Mouse (Mus musculus): Measurements from ENCODE around the gene Rho.

Rho gene

DNA sequence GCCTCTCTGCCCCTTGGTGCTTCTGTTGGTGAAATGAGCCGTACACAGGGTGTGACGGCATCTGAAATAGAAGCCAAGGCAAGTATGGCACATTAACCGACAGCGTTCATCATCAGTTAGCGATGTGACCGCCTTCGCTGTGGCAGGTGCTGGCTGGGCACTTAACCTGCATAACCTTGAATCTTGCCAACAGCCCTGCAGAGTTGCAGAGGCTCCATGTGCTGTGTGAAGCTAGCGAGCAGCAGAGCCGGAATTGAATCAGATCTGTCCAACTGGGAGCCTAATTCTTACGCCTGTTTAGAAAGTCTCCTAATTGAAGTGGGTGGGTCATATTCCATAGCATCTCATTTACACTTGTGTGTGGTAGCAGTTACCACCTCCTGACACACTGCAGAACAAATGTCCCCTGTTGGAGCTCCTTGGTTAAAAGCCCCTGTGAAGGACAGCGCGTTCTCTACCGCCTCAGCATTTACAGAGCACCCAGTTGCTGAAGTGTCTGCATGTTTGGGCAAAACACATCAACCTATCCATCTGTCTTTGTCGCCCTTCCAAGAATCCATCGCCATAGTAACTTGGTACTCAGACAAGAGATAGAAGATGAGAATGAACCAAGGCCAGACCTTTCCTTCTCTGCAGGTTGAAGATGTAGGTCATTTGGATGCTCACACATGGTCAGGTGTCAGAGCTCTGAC lies 16.9 kb upstream of the Rho start:
- no peak for DNase-seq (ENCODE audit: extremely low read depth, low read depth, low spot score)

DNA sequence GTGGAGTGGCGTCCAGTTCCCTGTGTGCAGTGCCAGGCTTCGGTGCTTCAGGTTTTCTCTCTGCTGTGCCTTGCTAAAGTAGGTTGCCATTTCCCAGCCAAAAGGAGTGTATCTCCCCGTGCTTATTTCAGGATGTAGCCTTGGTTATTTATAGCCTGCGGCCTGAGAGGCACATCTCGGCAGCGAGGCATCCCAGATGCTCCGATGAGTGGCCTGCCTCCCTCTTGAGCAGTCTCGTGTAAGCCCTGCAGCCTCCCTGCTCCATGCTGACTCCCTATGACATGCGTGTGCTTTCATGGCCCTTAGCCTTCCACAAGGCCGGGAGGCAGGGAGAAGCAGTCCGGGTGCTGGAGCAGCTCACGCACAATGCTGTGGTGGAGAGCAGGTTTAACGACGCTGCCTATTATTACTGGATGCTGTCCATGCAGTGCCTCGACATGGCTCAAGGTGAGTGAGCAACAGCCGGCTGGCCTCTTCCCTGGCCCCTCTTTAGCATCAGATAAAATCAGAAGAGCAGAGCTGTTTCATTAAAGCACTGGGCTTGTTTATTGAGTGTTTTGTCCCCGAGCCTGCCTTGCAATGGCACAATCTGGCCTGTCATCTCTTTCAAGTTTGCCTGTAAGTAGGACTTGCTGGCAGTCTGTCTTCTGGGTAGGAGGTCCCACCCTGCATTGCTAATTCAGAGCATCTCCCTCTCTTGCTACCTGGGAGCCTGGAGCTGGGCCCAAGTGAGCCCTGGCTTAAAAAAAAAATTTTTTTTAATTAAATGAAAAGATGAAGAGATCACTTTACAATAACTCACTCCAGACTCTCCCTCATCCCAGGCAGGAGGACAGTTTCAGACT lies 15.7 kb upstream of the Rho start:
- no peak for DNase-seq (ENCODE audit: extremely low read depth, low read depth, low spot score)

GRCm38 (mm10) chr6:115916611-115917010 lies 14.9 kb upstream of the Rho start:
- no peak for DNase-seq (ENCODE audit: extremely low read depth, low read depth, low spot score)

- DNase-seq (ENCODE audit: extremely low read depth, low read depth, low spot score), result no peak
Observed at GRCm38 (mm10) chr6:115918615-115919014, 12.9 kb upstream of the Rho start.

GRCm38 (mm10) chr6:115919876-115920275 lies 11.7 kb upstream of the Rho start:
- DNase-seq (ENCODE audit: extremely low read depth, low read depth, low spot score), result no peak

DNA sequence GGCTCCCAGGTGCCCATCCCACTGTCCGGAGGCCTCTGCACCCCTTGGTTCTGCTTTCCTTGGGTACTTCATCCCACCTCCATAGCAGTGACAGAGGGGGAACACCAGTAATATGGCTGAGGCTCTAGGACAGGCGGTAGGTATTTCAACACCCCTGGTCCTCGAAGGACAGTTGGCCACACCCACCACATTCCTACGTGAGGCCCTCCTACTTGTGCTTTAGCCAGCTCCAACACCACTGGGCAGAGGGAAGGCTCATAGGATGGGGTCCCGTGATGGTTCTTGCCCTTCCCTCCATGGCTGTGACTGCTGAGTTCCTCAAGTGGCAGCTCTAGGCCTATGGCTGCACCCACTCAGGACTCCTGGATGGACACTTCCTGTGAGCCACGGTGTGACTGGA lies 6.7 kb upstream of the Rho start:
- DNase-seq (ENCODE audit: extremely low read depth, low read depth, low spot score), result no peak

DNA sequence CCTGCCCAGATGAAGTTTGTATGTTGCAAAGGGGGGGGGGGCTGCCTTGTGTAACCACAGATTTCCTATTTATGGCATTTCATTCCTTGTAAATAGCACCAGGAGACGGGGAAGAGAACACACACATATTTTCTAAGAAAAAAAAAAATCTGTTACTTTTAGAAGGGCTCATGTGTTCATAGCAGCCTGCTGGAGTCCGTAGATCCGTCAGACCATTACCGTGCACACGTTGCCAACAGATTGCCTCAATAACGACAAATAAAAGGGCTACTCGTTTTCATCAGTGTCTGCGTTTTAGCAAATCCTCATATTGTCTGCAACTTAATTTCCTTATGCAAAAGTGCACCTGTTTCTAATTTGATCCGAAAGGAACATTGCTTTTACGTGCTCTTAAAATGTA lies 5.1 kb upstream of the Rho start:
- no peak for DNase-seq (ENCODE audit: extremely low read depth, low read depth, low spot score)

- no peak for DNase-seq (ENCODE audit: extremely low read depth, low read depth, low spot score)
Observed at GRCm38 (mm10) chr6:115927292-115928242, 4.0 kb upstream of the Rho start.

DNA sequence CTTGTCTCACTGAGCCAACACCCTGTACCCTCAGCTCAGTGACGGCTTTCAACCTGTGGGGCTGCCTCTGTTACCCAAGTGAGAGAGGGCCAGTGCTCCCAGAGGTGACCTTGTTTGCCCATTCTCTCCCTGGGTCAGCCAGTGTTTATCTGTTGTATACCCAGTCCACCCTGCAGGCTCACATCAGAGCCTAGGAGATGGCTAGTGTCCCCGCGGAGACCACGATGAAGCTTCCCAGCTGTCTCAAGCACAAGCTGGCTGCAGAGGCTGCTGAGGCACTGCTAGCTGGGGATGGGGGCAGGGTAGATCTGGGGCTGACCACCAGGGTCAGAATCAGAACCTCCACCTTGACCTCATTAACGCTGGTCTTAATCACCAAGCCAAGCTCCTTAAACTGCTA lies 1.5 kb upstream of the Rho start:
- DNase-seq (ENCODE audit: extremely low read depth, low read depth, low spot score), result no peak

DNA sequence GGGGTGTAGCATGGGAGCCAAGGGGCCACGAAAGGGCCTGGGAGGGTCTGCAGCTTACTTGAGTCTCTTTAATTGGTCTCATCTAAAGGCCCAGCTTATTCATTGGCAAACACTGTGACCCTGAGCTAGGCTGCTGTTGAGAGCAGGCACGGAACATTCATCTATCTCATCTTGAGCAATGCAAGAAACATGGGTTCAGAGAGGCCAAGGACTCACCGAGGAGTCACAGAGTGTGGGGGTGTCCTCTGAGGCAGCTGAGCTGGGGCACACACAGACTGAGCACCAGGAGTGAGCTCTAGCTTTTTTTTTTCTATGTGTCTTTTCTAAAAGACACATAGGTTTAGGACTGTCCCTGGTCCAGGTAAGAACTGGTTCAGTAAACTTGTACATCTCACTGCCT lies 843 bp downstream of the Rho start:
- no peak for DNase-seq (ENCODE audit: extremely low read depth, low read depth, low spot score)

DNA sequence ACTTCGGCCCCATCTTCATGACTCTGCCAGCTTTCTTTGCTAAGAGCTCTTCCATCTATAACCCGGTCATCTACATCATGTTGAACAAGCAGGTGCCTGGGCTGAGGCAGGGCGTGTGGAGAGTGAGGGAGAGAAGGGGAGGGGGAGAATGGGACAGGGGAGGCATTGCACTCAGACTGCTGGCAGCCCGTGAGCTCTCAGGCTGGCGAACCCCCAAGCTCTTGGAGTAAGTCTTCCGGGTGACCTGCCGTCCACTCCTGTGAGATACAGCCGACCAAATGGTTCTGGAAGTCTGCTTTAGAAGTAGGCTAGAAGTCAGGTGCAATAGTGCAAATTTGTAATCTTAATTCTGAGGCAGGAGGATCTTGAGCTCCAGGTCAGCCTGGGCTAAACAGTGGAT lies 4.0 kb downstream of the Rho start:
- DNase-seq (ENCODE audit: extremely low read depth, low read depth, low spot score), result no peak

DNA sequence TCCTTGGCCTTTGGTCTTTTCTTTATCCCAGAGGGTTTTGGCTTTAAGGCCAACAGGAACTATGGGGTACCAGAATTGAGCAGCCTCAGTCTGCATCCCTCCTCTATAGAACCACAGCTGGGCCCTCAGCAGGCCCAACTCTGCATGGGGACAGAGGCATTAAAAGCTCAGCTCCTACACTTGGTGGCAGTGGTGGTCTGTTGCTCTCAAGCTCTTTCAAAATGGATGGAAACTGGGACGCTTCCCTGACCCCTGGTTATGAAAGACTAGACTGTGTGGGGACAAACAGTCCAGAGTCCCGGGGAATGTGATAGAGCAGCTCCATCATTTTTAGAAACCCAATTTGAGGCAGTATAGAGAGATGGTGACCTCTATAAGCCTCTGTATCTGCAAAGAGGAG lies 6.5 kb downstream of the Rho start:
- DNase-seq (ENCODE audit: extremely low read depth, low read depth, low spot score), result no peak

- no peak for DNase-seq (ENCODE audit: extremely low read depth, low read depth, low spot score)
Observed at GRCm38 (mm10) chr6:115938798-115939197, 7.2 kb downstream of the Rho start.

DNA sequence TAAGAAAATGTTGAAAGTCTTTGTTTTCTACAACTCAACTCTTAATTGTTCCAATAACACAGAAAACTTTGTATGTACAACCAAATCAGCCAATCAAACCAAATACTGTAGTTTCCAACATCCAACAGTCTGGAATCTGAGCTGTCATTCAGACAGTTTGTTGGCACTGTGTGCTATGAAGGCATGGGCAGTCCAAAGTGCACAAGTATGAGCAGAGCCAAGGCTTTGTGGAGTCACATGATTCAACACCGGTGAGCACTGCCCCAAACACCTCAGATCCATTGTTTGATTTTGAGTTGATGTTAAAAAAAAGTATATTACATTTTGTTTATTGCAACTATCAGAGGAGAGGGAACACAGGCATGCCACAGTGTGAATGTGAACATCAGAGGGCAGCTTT lies 9.1 kb downstream of the Rho start:
- DNase-seq (ENCODE audit: extremely low read depth, low read depth, low spot score), result no peak

GRCm38 (mm10) chr6:115941128-115941527 lies 9.6 kb downstream of the Rho start:
- DNase-seq (ENCODE audit: extremely low read depth, low read depth, low spot score), result no peak

DNA sequence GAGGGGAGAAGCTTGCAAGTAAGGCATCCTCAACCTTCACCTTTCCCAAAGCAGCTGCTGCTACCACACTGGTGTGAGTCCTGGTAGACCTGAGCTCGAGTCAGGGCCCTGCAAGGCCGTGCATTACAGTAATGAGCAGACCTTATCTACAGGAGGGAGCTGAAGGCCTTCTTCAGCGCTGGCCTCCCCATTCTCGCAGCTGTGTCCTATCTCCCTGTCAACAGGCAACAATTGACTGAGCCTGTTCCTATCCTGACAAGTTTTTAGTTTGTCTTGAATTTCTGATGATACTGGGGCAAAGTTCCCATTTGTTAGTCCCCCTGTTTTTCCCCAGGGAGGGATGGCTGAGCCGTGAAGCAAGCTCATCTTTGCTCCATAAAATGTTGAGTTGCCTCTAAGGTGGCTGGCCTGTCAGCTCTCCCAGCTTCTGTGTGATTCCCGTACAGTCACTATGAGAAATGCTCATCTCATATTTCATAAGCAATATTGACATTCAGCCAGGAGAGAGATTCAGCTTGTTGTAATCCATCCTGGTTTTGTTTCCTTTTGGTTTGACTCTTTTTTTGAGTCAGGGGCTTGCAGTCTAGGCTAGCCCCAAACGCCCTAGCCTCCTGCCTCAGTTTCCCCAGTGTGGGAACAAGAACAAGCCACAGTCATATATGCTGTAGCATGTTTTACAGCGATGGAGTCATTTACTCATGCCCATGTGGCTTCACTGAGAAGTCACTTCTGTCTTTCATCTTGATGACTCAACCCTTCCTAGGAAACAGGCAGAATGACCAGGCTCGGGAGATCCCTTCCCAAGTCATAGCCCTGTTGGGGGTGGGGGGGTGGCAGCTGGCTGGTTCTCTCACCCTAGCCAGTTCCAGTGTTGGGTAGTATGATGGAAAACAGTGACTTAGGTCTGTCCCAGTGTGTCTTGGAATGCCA lies 12.2 kb downstream of the Rho start:
- no peak for DNase-seq (ENCODE audit: extremely low read depth, low read depth, low spot score)

- DNase-seq (ENCODE audit: extremely low read depth, low read depth, low spot score), result no peak
Observed at GRCm38 (mm10) chr6:115944638-115945037, 13.1 kb downstream of the Rho start, which contains the start of gene H1foo. Gene H1foo (plus strand): TSS chr6:115944938.

DNA sequence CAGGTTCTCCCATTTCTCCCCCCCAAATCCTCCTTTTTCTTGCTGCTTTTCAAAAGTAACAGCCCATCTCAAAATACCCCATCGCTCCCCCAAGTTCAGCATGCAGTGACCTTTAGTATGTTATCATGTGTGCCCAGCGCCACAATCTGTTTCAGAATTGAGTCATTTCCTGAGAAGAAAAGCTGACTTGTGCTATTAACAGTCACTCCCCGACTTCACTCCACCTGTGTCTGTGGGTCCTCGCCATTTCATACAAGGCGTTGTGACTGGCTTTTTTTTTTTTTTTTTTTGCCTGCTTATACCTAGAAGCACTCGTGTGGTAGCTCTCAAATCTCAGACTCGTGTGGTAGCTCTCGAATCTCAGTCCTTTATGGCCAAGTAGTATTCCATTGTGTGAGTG lies 14.1 kb downstream of the Rho start:
- no peak for DNase-seq (ENCODE audit: extremely low read depth, low read depth, low spot score)

DNA sequence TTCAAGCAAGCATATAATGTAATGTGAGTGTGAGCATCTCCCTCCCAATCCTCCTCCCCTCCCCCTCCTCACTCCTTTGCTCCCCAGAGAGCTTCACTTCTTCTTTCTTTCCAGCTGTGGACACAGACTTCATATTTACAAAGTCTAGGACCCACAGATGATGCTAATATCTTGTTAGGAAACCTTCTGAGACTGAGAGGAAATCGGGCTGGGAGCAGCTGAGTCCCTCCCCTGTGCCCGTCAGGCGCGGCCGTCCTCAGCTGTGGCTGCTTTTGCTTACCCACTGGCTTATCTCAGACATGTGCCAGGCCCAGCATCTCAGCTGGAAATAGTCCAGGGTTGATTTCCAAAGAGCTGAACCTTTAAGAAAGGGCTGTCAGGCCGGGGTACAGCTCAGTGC lies 14.8 kb downstream of the Rho start:
- no peak for DNase-seq (ENCODE audit: extremely low read depth, low read depth, low spot score)

DNA sequence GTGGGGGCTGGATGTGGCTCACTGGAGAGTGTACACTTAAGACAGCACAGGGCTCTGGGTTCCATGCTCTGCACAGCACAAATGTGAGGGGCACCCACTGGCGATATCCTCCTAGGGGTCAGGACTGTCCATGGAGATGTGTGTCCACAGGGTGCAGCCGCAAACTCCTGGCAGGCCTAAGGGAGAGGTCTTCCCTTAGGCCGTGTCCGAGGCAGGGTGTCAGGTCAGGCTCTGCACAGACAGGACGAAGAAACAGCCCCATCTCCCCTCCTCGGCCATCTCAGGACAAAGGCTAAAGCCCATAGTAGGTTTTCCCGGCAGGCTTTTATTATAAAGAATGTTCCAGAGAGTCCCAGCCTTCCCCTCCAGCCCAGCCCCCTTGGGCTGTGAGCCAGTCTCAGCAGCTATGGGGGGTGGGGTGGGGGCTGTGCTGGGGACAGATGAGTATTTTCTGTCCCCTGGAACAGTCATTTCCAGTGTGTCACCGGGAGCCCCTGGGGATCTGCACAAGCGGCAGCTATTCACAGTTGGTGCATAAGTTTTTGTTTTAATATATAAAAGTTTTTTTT lies 23.0 kb downstream of the Rho start:
- DNase-seq (ENCODE audit: extremely low read depth, low read depth, low spot score), result no peak

Measured in fat pad, adult 2 months (tissue).